Mouse (Mus musculus): ENCODE results near the gene Cnnm1. TPM values are rescaled to one million over a fixed set of nuclear protein-coding genes. Genes with fewer than 3 reads are reported as not detected.

Gene Cnnm1
- polyA plus RNA-seq, 1 experiment from 2014 or later, result 0.32 TPM

DNA sequence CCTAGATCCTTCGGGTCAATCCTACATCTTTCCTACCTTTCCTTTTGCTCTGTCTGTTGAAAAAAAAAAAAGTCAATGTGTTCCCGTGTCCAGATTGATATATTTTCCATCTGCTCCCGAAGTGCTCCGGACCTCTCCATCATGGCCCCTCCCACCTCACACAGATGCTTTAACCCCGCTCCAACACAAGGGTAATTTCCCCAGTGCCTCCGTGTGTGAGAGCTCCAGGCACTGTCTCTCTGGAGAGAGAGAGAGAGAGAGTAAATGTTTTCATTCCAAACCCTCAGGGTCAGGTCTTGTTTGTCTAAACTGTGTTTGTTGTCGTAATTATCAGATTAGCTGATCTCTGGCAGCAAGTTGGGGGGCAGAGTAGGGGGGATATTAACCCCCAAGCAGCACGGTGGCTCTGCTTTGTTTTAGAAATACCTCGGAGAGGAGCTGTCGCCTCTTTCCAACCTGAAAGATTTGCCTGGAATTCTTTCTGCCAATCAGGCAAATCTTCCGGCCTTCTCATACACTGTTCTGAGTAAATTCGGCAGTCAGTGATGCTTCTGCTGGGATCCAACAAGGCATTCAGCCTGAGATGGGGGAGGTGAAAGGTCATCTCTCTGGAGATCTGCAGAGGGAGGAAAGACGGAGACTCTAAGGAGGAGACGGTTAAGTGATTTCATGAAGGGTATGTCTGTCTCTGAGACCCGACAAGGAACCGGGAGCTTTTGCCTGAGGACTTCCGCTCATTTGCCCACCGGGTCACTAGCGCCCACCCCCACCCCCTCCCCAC is 106.3 kb downstream of the Cnnm1 start:
- Histone ChIP-seq H3K4me3 (ENCODE audit: low read depth, low read length) (no peak overlapping the region), H3K27me3 (ENCODE audit: control insufficient read depth, insufficient read depth, low read length) (0 out of 2 replicates have a peak, but pooled peaks cover 3% of the 10 kb centered on the region), H3K36me3 (ENCODE audit: control insufficient read depth, insufficient read depth, low read length) (no peaks in the 10 kb centered on the region), H3K9ac (replicated peaks; ENCODE audit: low read depth, low read length) (no peak overlapping the region), H3K4me1 (ENCODE audit: control insufficient read depth, insufficient read depth, low read length) (peaks cover 5% of the 10 kb centered on the region; the same call in 1 of the 2 replicates), H3K27ac (ENCODE audit: low read length) (no peak overlapping the region), H3K9me3 (ENCODE audit: control insufficient read depth, low read depth, low read length) (no peaks in the 10 kb centered on the region), H3K4me2 (replicated peaks; ENCODE audit: low read depth, low read length) (peak overlapping the region; percentile 19; the same call in 1 of the 2 replicates)
- 4% methylated on average over 19 of the region's 19 CpGs for WGBS
- ATAC-seq (ENCODE audit: insufficient number of reproducible peaks, insufficient read depth, low FRiP score, low read depth), result no peak

Other genes with a start within 250 kb of the Cnnm1 start
- gene Hpse2, start 52.1 kb upstream of the Cnnm1 start, polyA plus RNA-seq (2014; fragmentation: Nextera tagmentation; extraction: Ambion mirVana), result 11.4 and 16.1 TPM in 2 replicates
- 21.3 and 21.6 TPM in 2 replicates for gene Got1, start 84.2 kb downstream of the Cnnm1 start, polyA plus RNA-seq (2014; fragmentation: Nextera tagmentation; extraction: Ambion mirVana)
- gene Nkx2-3, start 171.9 kb downstream of the Cnnm1 start, polyA plus RNA-seq (2014; fragmentation: Nextera tagmentation; extraction: Ambion mirVana), result 5.5 and 6.9 TPM in 2 replicates
- gene Slc25a28, start 234.4 kb downstream of the Cnnm1 start, polyA plus RNA-seq (2014; fragmentation: Nextera tagmentation; extraction: Ambion mirVana), result 14.9 and 18.4 TPM in 2 replicates
- 15.7 and 16.3 TPM in 2 replicates for gene Entpd7, start 249.2 kb downstream of the Cnnm1 start, polyA plus RNA-seq (2014; fragmentation: Nextera tagmentation; extraction: Ambion mirVana)